In genomic region chr6:125095391-125096278, GRCm38 (mm10) we compare ENCODE assay signal across 8 mouse cellular contexts. TPM values are rescaled to one million over a fixed set of nuclear protein-coding genes. Genes with fewer than 3 reads are reported as not detected.
DNase-seq lines count a peak whose midpoint lies in the region; ATAC-seq and TF ChIP-seq lines count a peak whose summit lies in the region.

TSS of gene Chd4 (plus strand) at chr6:125095981.

- peak within 1 kb of the TSS; percentile 84 to 90 for H3K4me3 ChIP-seq in MEL (ENCODE audit: control insufficient read depth in 1 of 2, insufficient read depth in 1 of 2, low read depth in 2 of 2, low read length in 2 of 2)
- peak within 1 kb of the TSS; percentile 77 for H3K4me3 ChIP-seq in cerebellum, adult 2 months (replicated peaks; ENCODE audit: insufficient read depth, low read depth, low read length)
- H3K4me3 ChIP-seq in lung, embryonic 14.5 days (ENCODE audit: low read depth, low read length), result peak within 1 kb of the TSS; percentile 93
- peak within 1 kb of the TSS; percentile 98 for H3K4me3 ChIP-seq in olfactory bulb, adult 2 months (ENCODE audit: insufficient read depth, low read depth, low read length)

- H3K27me3 ChIP-seq in MEL (ENCODE audit: control insufficient read depth in 1 of 2, insufficient read depth in 2 of 2, low read length in 2 of 2), result no peaks in the 10 kb centered on the region
- no peaks in the 10 kb centered on the region for H3K27me3 ChIP-seq in cerebellum, adult 2 months (ENCODE audit: control insufficient read depth, insufficient read depth, low read length)
- no peaks in the 10 kb centered on the region for H3K27me3 ChIP-seq in lung, embryonic 14.5 days (ENCODE audit: insufficient read depth, low read length)

- H3K4me1 ChIP-seq in MEL (ENCODE audit: control insufficient read depth in 1 of 2, insufficient read depth in 2 of 2, low read length in 2 of 2), result peaks cover 9 to 34% of the 10 kb centered on the region in 2 experiments
- peaks cover 15% of the 10 kb centered on the region for H3K4me1 ChIP-seq in cerebellum, adult 2 months (ENCODE audit: control insufficient read depth, insufficient read depth, low read length)
- peaks cover 31% of the 10 kb centered on the region for H3K4me1 ChIP-seq in lung, embryonic 14.5 days (ENCODE audit: insufficient read depth)
- peaks cover 30% of the 10 kb centered on the region for H3K4me1 ChIP-seq in olfactory bulb, adult 2 months (ENCODE audit: control insufficient read depth, insufficient read depth, low read length)

- H3K4me2 ChIP-seq in lung, embryonic 14.5 days, result peak within 1 kb of the TSS; percentile 96

- peaks cover 37% of the 10 kb centered on the region for H3K79me2 ChIP-seq in MEL (ENCODE audit: control insufficient read depth, insufficient read depth, low read length, poor library complexity)

- no peak for TF ChIP-seq CTCF in MEL (IDR thresholded peaks at IDR 0.05 in 2 of 3, conservative IDR thresholded peaks at IDR 0.05 in 1 of 3; ENCODE audit: control insufficient read depth in 1 of 3, insufficient read depth in 1 of 3, low read depth in 2 of 3, low read length in 3 of 3, poor library complexity in 1 of 3, severe bottlenecking in 1 of 3)
- TF ChIP-seq CTCF in cerebellum, adult 2 months (IDR thresholded peaks at IDR 0.05; ENCODE audit: borderline replicate concordance, insufficient read depth, low read depth, low read length), result no peak
- no peak for TF ChIP-seq CTCF in lung, embryonic 14.5 days (IDR thresholded peaks at IDR 0.05; ENCODE audit: low read depth)
- TF ChIP-seq CTCF in olfactory bulb, adult 2 months (IDR thresholded peaks at IDR 0.05; ENCODE audit: insufficient read depth, low read depth, low read length), result no peak

- TF ChIP-seq RAD21 in MEL (IDR thresholded peaks at IDR 0.05; ENCODE audit: low read depth, low read length), result no peak

- H3K27ac ChIP-seq in MEL (ENCODE audit: control insufficient read depth, low read depth, low read length), result peak within 1 kb of the TSS; percentile 89
- H3K27ac ChIP-seq in cerebellum, adult 2 months (ENCODE audit: insufficient read depth, low read length), result peak within 1 kb of the TSS; percentile 92
- peak within 1 kb of the TSS; percentile 96 for H3K27ac ChIP-seq in lung, embryonic 14.5 days (ENCODE audit: low read depth)
- peak within 1 kb of the TSS; percentile 97 for H3K27ac ChIP-seq in olfactory bulb, adult 2 months (ENCODE audit: insufficient read depth, low read depth, low read length)

- TF ChIP-seq EP300 in MEL (IDR thresholded peaks at IDR 0.05; ENCODE audit: low read depth in 1 of 2, low read length in 2 of 2), result peak in 1 of 2 experiments; percentile 50; a peak in 2 of 4 replicates

- peaks cover 10 to 30% of the 10 kb centered on the region in 2 experiments for H3K36me3 ChIP-seq in MEL (ENCODE audit: control insufficient read depth in 1 of 2, insufficient read depth in 2 of 2, low read length in 2 of 2)
- H3K36me3 ChIP-seq in lung, embryonic 14.5 days (ENCODE audit: insufficient read depth), result peaks cover 31% of the 10 kb centered on the region

- WGBS in cerebellum, adult 2 months, result 1% methylated on average over 44 of the region's 45 CpGs
- 2% methylated on average over 44 of the region's 45 CpGs for WGBS in lung, embryonic 14.5 days
- under 1% methylated on average over 44 of the region's 45 CpGs for WGBS in olfactory bulb, adult 2 months

- peak; percentile 97 for DNase-seq in MEL (ENCODE audit: low read depth, low spot score)
- peak; percentile 93 to 96 for DNase-seq in cerebellum, adult 2 months
- DNase-seq in forelimb bud, embryonic 11.5 days (ENCODE audit: low read depth, low spot score), result peak; percentile 83
- peak; percentile 96 for DNase-seq in heart, postnatal 4 days
- peak; percentile 93 to 94 for DNase-seq in layer of hippocampus, adult 8-10 months (ENCODE audit: low spot score in 2 of 2)
- DNase-seq in lung, embryonic 14.5 days, result peak; percentile 93
- DNase-seq in thymus, adult 18-20 months, result peak; percentile 81 to 89

- TF ChIP-seq POLR2A in MEL (IDR thresholded peaks at IDR 0.05; ENCODE audit: control insufficient read depth in 1 of 2, insufficient read depth in 1 of 2, low read depth in 1 of 2, low read length in 2 of 2, poor library complexity in 1 of 2), result peak; percentile 66 to 87; a peak in 3 of 4 replicates
- peak; percentile 82 for TF ChIP-seq POLR2A in cerebellum, adult 2 months (IDR thresholded peaks at IDR 0.05; ENCODE audit: borderline replicate concordance, insufficient read depth, low read length)
- peak; percentile 89 for TF ChIP-seq POLR2A in olfactory bulb, adult 2 months (IDR thresholded peaks at IDR 0.05; ENCODE audit: insufficient read depth, low read depth, low read length)

- H3K9ac ChIP-seq in MEL (ENCODE audit: control insufficient read depth, low read depth, low read length, poor library complexity, severe bottlenecking), result peak within 1 kb of the TSS; percentile 98
- peak within 1 kb of the TSS; percentile 86 for H3K9ac ChIP-seq in lung, embryonic 14.5 days

- H3K9me3 ChIP-seq in MEL (replicated peaks; ENCODE audit: insufficient read depth, low read length), result no peaks in the 10 kb centered on the region
- no peaks in the 10 kb centered on the region for H3K9me3 ChIP-seq in lung, embryonic 14.5 days (ENCODE audit: low read depth, low read length)

- peak; percentile 71 for ATAC-seq in lung, embryonic 14.5 days (ENCODE audit: insufficient read depth)

TF ChIP-seq in MEL, 35 proteins besides CTCF, POLR2A, EP300 and RAD21 (continues in another document):
- no peak for TF ChIP-seq UBTF (IDR thresholded peaks at IDR 0.05; ENCODE audit: borderline replicate concordance, insufficient read depth, low read depth, low read length)
- no peak for TF ChIP-seq MAX (IDR thresholded peaks at IDR 0.05; ENCODE audit: low read length)
- TF ChIP-seq HCFC1 (IDR thresholded peaks at IDR 0.05; ENCODE audit: low read depth, low read length), result peak; percentile 53
- peak; percentile 45 for TF ChIP-seq CHD2 (IDR thresholded peaks at IDR 0.05; ENCODE audit: low read length)
- no peak for TF ChIP-seq JUND (IDR thresholded peaks at IDR 0.05; ENCODE audit: low read depth, low read length)
- TF ChIP-seq MYB (IDR thresholded peaks at IDR 0.05; ENCODE audit: low read depth, low read length), result no peak
- no peak for TF ChIP-seq KAT2A (conservative IDR thresholded peaks at IDR 0.05; ENCODE audit: low read depth, low read length)
- no peak for TF ChIP-seq TAL1 (IDR thresholded peaks at IDR 0.05; ENCODE audit: low read length)
- peak; percentile 61; the same call in 1 of the 2 replicates for TF ChIP-seq TBP (IDR thresholded peaks at IDR 0.05; ENCODE audit: low read depth, low read length)
- no peak for TF ChIP-seq ZNF384 (IDR thresholded peaks at IDR 0.05; ENCODE audit: low read depth, low read length)
- no peak for TF ChIP-seq ZKSCAN1 (IDR thresholded peaks at IDR 0.05; ENCODE audit: low read depth, low read length)
- peak; percentile 58 for TF ChIP-seq NRF1 (IDR thresholded peaks at IDR 0.05; ENCODE audit: insufficient read depth, low read depth, low read length, poor library complexity, severe bottlenecking)
- TF ChIP-seq TCF12 (IDR thresholded peaks at IDR 0.05; ENCODE audit: low read depth, low read length), result peak; percentile 40; the same call in 1 of the 2 replicates
- TF ChIP-seq GABPA (IDR thresholded peaks at IDR 0.05; ENCODE audit: low read depth, low read length), result no peak
- peak; percentile 59; the same call in 1 of the 2 replicates for TF ChIP-seq POLR2AphosphoS2 (IDR thresholded peaks at IDR 0.05; ENCODE audit: low read length)
- no peak for TF ChIP-seq BHLHE40 (IDR thresholded peaks at IDR 0.05; ENCODE audit: borderline replicate concordance, low read depth, low read length)
- TF ChIP-seq MAFK (IDR thresholded peaks at IDR 0.05; ENCODE audit: borderline replicate concordance, low read depth, low read length), result no peak
- TF ChIP-seq SIN3A (IDR thresholded peaks at IDR 0.05; ENCODE audit: low read length), result peak; percentile 56
- no peak for TF ChIP-seq CHD1 (IDR thresholded peaks at IDR 0.05; ENCODE audit: low read depth, low read length)
- no peak for TF ChIP-seq MYC (IDR thresholded peaks at IDR 0.05; ENCODE audit: low read depth, low read length)
- TF ChIP-seq RCOR1 (IDR thresholded peaks at IDR 0.05; ENCODE audit: low read depth, low read length), result no peak
- TF ChIP-seq ETS1 (IDR thresholded peaks at IDR 0.05; ENCODE audit: low read depth, low read length), result peak; percentile 29; the same call in 1 of the 2 replicates
- peak; percentile 86 for TF ChIP-seq NELFE (IDR thresholded peaks at IDR 0.05; ENCODE audit: low read depth, low read length)
- TF ChIP-seq ZC3H11A (IDR thresholded peaks at IDR 0.05; ENCODE audit: low read depth, low read length), result no peak
- TF ChIP-seq USF2 (IDR thresholded peaks at IDR 0.05; ENCODE audit: borderline replicate concordance in 1 of 2, insufficient read depth in 1 of 2, low read depth in 1 of 2, low read length in 2 of 2), result no peak
- no peak for TF ChIP-seq SMC3 (IDR thresholded peaks at IDR 0.05; ENCODE audit: low read depth, low read length)
- TF ChIP-seq E2F4 (IDR thresholded peaks at IDR 0.05; ENCODE audit: borderline replicate concordance, low read depth, low read length), result peak; percentile 40; the same call in 1 of the 2 replicates
- TF ChIP-seq USF1 (IDR thresholded peaks at IDR 0.05; ENCODE audit: low read depth, low read length), result no peak
- no peak for TF ChIP-seq ZMIZ1 (IDR thresholded peaks at IDR 0.05; ENCODE audit: low read depth, low read length)
- no peak for TF ChIP-seq MEF2A (IDR thresholded peaks at IDR 0.05; ENCODE audit: extremely low read depth, insufficient replicate concordance, low read depth, low read length, poor library complexity, severe bottlenecking)
- peak; percentile 69; the same call in 1 of the 2 replicates for TF ChIP-seq POLR2AphosphoS5 (IDR thresholded peaks at IDR 0.05; ENCODE audit: borderline replicate concordance, low read depth, low read length)
- peak; percentile 58; the same call in 1 of the 2 replicates for TF ChIP-seq MXI1 (IDR thresholded peaks at IDR 0.05; ENCODE audit: low read depth, low read length)
- peak; percentile 74; the same call in 1 of the 2 replicates for TF ChIP-seq MAZ (IDR thresholded peaks at IDR 0.05; ENCODE audit: low read depth, low read length)

RNA-seq across cellular contexts. Expression of gene Chd4, which starts in this region (rescaled TPM):
- 173 and 193 TPM in 2 replicates for total RNA-seq in MEL (2012; rRNA removed)
- polyA plus RNA-seq in MEL (2012; ENCODE audit: insufficient read depth in 1 of 2, insufficient read length in 2 of 2, low read depth in 1 of 2, low replicate concordance in 2 of 2, missing spikeins in 1 of 2), result 100 to 1,000 TPM in 1 of 2 experiments, 10 to 100 TPM in 1; 93.0 to 232 TPM
- polyA plus RNA-seq in cerebellum, adult 2 months (2012; rRNA removed), result 110 and 112 TPM in 2 replicates
- 100 to 1,000 TPM; 202 to 210 TPM for total RNA-seq in heart, postnatal 4 days (2021)
- total RNA-seq in layer of hippocampus, adult 8-10 months (2022), result 100 to 1,000 TPM; 159 to 187 (median 175) TPM
- polyA plus RNA-seq in lung, embryonic 14.5 days (2014; fragmentation: Nextera tagmentation; extraction: Ambion mirVana), result 82.5 and 92.4 TPM in 2 replicates
- 91.6 and 138 TPM in 2 replicates for polyA plus RNA-seq in olfactory bulb, adult 2 months (2012; ENCODE audit: insufficient read depth, insufficient read length, low replicate concordance, missing spikeins)

Comparison
In these comparisons a context has a peak if more than half of its experiments do, and no peak if none do; other contexts are left out.
1. Peak in every context shown above with its lines: DNase-seq, ATAC-seq, H3K4me3 ChIP-seq and H3K27ac ChIP-seq.